Mouse (Mus musculus) testis, adult 2 months (tissue): ENCODE data around the gene Gpr137c. TPM values are rescaled to one million over a fixed set of nuclear protein-coding genes. Genes with fewer than 3 reads are reported as not detected.

ENCODE experiments used
- H3K27ac ChIP-seq: fragments of 200-500 bp; 2 replicates; pipeline ENCODE4 v1.5.1; 2012; ENCODE audit warnings: low read depth, low read length; ENCODE audit not compliant: control insufficient read depth, insufficient read depth
- H3K27me3 ChIP-seq: fragments of 200-500 bp; 2 replicates; pipeline ENCODE4 v1.6.1; 2012; ENCODE audit warnings: mild to moderate bottlenecking, low read length, moderate library complexity; ENCODE audit not compliant: control insufficient read depth, insufficient read depth
- H3K36me3 ChIP-seq: fragments of 200-500 bp; 2 replicates; pipeline ENCODE4 v1.6.1; 2012; ENCODE audit warnings: mild to moderate bottlenecking, low read length; ENCODE audit not compliant: control insufficient read depth, insufficient read depth
- H3K4me1 ChIP-seq: fragments of 200-500 bp; 2 replicates; pipeline ENCODE4 v1.6.1; 2012; ENCODE audit warnings: low read length; ENCODE audit not compliant: control insufficient read depth, insufficient read depth
- H3K4me3 ChIP-seq: fragments of 200-500 bp; 2 replicates; pipeline ENCODE4 v1.5.1; 2012; ENCODE audit warnings: low read depth, mild to moderate bottlenecking, low read length, moderate library complexity, mixed read lengths; ENCODE audit not compliant: control insufficient read depth
- CTCF ChIP-seq: fragments of 200-500 bp; IDR thresholded peaks from 2 replicates; pipeline ENCODE4 v1.5.1; 2012; ENCODE audit warnings: low read depth, mild to moderate bottlenecking, inconsistent platforms, low read length, moderate library complexity; ENCODE audit not compliant: control insufficient read depth, insufficient read depth, insufficient replicate concordance
- POLR2A ChIP-seq: fragments of 200-500 bp; IDR thresholded peaks from 2 replicates; pipeline ENCODE4 v1.6.1; 2012; ENCODE audit warnings: low read depth, mild to moderate bottlenecking, inconsistent platforms, low read length, moderate library complexity; ENCODE audit not compliant: control insufficient read depth
- polyA plus RNA-seq: library from polyadenylated mRNA; depleted of rRNA; stranded (reverse); fragments of >200 nt; gene quantifications from 2 replicates; pipeline ENCODE4 v1.2.3, GENCODE M21; 2012; rRNA removed

Gene Gpr137c
- polyA plus RNA-seq, 1 experiment = 7.8 TPM

DNA sequence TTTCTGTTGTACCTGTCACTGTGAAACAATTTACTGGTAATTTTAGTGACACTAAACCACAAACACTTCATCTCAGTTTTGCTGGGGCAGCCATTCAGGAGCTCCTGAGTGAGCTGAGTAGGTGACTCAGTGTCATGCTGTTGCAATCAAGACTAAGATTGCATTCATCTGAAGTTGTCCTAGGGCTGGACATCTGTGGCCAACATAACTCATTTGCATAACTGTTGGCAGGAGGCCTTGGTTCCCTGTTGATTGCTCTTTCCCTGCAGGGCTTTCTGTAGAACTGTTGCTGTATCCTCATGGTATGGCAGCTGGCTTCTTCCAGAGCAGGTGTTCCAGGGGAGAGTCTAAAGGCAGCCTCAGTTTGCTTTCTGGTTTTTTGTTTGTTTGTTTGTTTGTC lies 106.0 kb downstream of the Gpr137c start:
- no peak overlapping the region for H3K27ac ChIP-seq
- H3K4me1 ChIP-seq = peaks cover 3% of the 10 kb centered on the region
- no peaks in the 10 kb centered on the region for H3K36me3 ChIP-seq
- no peak overlapping the region for H3K4me3 ChIP-seq
- TF ChIP-seq POLR2A (no peak), CTCF (no peak)
- H3K27me3 ChIP-seq = no peaks in the 10 kb centered on the region

DNA sequence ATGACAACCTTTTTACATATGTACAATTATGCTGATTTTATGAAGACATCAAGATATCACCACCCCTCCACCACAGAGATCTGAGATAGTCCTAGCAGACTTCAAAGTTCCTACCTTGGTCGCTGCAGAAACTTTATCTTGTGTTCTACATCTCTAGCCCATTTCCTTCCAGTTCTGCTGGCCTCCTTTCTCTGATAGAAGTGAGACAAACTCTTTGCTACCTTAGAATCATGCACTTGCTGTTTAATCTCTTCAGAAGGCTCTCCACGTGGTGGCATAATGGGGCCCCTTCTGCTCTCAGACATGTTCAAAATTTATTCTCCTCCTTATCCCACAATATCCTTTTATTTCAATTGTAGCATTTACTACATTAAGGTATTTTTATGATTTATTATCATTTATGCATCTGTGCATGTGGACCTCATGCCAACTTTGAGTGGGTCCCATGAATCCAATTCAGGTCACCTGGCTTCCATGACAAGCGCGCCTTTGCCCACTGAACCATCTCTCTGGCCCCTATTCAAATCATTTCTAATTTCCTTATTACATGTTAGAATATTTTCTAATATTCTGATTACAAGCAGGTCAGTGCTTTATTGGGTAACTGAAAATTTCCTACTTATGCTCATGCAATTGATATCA lies 108.7 kb downstream of the Gpr137c start:
- peaks cover 3% of the 10 kb centered on the region for H3K4me1 ChIP-seq
- H3K36me3 ChIP-seq = no peaks in the 10 kb centered on the region
- TF ChIP-seq POLR2A = no peak
- no peak for TF ChIP-seq CTCF
- no peak overlapping the region for H3K27ac ChIP-seq
- H3K4me3 ChIP-seq = no peak overlapping the region
- H3K27me3 ChIP-seq = no peaks in the 10 kb centered on the region

DNA sequence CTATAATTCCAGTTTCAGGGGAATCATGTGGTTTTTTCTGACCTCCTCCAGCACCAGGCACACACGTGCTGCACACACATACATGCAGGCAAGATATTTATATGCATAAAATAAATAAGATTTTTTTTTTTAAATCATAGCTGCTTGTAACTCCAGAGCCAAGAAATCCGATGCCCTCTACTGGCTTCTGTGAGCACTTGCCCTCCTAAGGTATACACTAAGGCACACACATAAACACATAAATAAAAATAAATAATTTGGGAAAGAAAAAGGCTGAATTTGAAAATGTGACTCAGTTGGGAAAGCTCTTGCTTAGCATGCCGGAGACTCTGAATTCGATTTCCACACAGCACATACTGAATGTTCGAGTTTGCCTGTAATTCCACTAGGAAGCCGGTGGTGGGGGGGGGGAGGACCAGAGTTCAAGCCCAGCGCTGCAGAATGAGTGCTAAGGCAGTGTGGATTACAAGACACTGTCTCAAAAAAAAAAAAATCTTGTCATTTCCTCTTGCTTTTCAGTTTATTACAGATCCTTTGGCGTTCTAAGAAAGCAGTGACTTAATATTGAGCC lies 109.6 kb downstream of the Gpr137c start:
- peak overlapping the region; percentile 83 for H3K4me3 ChIP-seq
- H3K36me3 ChIP-seq = no peaks in the 10 kb centered on the region; the same call in 1 of the 2 replicates
- no peak overlapping the region for H3K27ac ChIP-seq
- H3K27me3 ChIP-seq = no peaks in the 10 kb centered on the region
- no peak for TF ChIP-seq POLR2A
- no peak for TF ChIP-seq CTCF
- peaks cover 3% of the 10 kb centered on the region for H3K4me1 ChIP-seq

DNA sequence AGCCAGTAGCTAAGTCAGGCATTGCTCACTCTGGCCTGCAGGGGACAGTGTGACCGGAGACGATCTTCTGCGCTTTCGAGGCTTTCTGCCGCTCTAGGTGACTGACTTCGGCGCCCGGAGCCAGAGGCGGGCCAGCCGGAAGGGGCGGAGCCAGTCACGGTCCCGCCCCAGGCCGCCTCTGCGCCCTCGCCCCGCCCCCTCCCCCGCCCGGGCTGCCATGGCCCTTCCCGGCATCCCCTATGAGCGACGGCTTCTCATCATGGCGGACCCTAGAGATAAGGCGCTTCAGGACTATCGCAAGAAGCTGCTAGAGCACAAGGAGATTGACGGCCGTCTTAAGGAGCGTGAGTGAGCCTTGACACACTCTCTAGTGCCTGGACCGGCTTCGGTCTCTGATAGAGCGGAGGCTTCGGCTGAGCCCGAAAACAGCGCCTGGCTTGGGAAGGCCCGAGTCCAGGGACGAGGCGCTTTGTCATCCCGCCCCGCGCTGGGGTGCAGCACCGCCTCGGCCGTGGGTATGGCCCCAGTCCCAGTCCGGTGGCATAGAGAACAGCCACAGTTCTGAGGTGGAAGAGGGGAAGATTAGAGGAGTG lies 110.2 kb downstream of the Gpr137c start, which contains the start of gene Psmc6:
Gene Psmc6, plus strand, starts transcription at position 200 of the 593 bp plus-strand sequence.
- Histone ChIP-seq H3K4me3 (peak within 1 kb of the TSS; percentile 99), H3K27me3 (no peaks in the 10 kb centered on the region), H3K36me3 (no peaks in the 10 kb centered on the region; the same call in 1 of the 2 replicates), H3K27ac (peak within 1 kb of the TSS; percentile 96), H3K4me1 (peaks cover 3% of the 10 kb centered on the region)
- TF ChIP-seq CTCF (peak; percentile 88), POLR2A (peak; percentile 90)

Other genes starting within 250 kb of the Gpr137c start
- gene Ptger2, start 231.5 kb upstream of the Gpr137c start, polyA plus RNA-seq = 0.14 and 0.25 TPM in 2 replicates
- gene Txndc16, start 611 bp downstream of the Gpr137c start, polyA plus RNA-seq = 9.2 and 12.0 TPM in 2 replicates
- 3.4 and 4.7 TPM in 2 replicates for gene Ero1l, start 99.1 kb downstream of the Gpr137c start, polyA plus RNA-seq
- gene Psmc6, start 110.1 kb downstream of the Gpr137c start, polyA plus RNA-seq = 24.2 and 38.0 TPM in 2 replicates
- gene Styx, start 131.4 kb downstream of the Gpr137c start, polyA plus RNA-seq = 14.4 and 15.1 TPM in 2 replicates
- 3.5 TPM in 2 replicates for gene Gnpnat1, start 185.2 kb downstream of the Gpr137c start, polyA plus RNA-seq